Mouse (Mus musculus) stomach, postnatal 0 days (tissue): ENCODE data around the gene Scnn1g.

Experiments used
- CTCF ChIP-seq: IDR thresholded peaks from 2 replicates; pipeline ENCODE4 v1.5.1; 2016; ENCODE audit warnings: antibody characterized with exemption, low read depth, mild to moderate bottlenecking, moderate library complexity
- EP300 ChIP-seq: optimal IDR thresholded peaks from 2 replicates; pipeline ENCODE3; 2016; ENCODE audit warnings: antibody characterized with exemption

DNA sequence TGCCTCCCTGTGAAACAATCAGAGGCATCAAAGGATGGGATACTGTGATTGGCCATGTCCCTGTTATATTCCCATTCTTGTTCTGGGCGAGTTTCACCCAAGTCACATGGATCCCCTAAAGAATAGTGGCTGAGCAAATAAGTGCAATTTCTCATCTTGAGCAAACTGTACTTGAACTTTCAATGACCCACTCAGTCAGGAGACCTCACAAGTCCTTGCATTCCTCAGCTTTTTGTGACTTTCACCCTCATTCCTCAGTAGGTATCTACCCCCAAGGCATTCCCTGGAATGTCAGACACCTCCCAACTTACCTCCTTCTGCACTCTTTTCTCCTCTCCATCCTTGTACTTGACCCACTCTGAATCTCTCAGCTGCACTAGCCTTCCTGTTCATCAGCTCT is 44.3 kb downstream of the Scnn1g start:
- TF ChIP-seq CTCF (no peak), EP300 (no peak)
